Mouse (Mus musculus): Measurements from ENCODE around the gene Fmnl2.

DNA sequence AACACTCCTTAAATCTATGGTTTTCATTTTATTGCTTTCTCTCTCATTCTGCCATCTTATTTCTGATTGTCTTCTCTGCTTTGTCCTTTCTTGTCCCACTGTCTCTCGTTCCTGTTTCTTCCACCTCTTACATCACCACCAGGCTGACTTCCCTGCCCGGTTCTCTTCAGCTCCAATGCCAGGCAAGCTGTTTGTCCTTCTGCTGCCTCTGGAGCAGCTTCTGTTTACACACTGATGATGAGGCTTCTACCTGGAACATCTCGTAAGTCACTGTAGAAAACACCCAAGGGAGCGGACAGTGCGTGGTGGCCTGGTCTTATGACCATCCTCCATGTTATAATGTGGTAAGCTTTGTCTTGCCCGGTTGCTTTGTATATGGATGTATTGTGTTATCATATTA is 198.9 kb downstream of the Fmnl2 start:
- TF ChIP-seq GATA1 (IDR thresholded peaks at IDR 0.05; ENCODE audit: low read length) (no peak), TAL1 (IDR thresholded peaks at IDR 0.05; ENCODE audit: low read length) (no peak)
